Mouse (Mus musculus) small intestine, adult 2 months (tissue): ENCODE results near the gene Sik3.

Source experiments
- CTCF ChIP-seq: fragments of 200-500 bp; IDR thresholded peaks from 2 replicates; pipeline ENCODE4 v1.5.1; 2012; ENCODE audit warnings: low read depth, mild to moderate bottlenecking, control low read depth, inconsistent platforms, low read length, moderate library complexity, mixed read lengths; ENCODE audit not compliant: insufficient replicate concordance, insufficient read length; ENCODE audit errors: extremely low read depth
- POLR2A ChIP-seq: fragments of 200-500 bp; IDR thresholded peaks from 2 replicates; pipeline ENCODE4 v1.6.1; 2012; ENCODE audit warnings: low read depth, mild to moderate bottlenecking, control low read depth, inconsistent platforms, low read length, moderate library complexity

DNA sequence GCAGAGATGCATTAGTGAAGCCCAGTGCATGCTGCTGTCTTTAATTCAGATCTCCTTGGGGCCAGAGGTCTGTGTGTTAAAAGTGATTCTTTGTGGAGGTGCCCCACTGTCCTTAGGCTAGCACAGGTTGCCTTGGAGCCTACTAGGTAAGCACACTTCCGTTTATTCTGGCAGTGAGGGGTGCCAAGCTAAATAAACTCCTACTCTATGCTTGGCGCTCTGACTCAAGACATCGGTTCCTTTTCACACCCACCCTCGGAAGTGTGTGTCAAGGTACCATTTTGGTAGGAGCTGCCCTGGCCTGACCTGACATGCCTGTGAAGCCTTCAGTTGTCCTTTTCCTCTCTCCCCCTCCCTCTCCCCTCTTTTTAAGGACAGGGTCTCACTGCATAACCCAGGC, 201.7 kb downstream of the Sik3 start:
- TF ChIP-seq CTCF (no peak), POLR2A (no peak)
